Mouse (Mus musculus) forebrain, embryonic 10.5 days (tissue): Measurements from ENCODE around the gene Hist2h2bb. TPM values are rescaled to one million over a fixed set of nuclear protein-coding genes. Genes with fewer than 3 reads are reported as not detected.
"Not testable (repeated sequence)": the region's sequence is repeated elsewhere in the genome, so short reads cannot be mapped to it uniquely, and the experiment has no call there.

ENCODE experiments used
- DNase-seq: peaks from one replicate; pipeline ENCODE4 v3.0.0-alpha.2; 2017; ENCODE audit warnings: low spot score; ENCODE audit errors: extremely low spot score
- H3K27ac ChIP-seq: fragments of 300-500 bp; sonication (generic); 2 replicates; pipeline ENCODE4 v1.5.1; 2016; ENCODE audit warnings: mild to moderate bottlenecking
- H3K27me3 ChIP-seq: fragments of 300-500 bp; sonication (generic); 2 replicates; pipeline ENCODE4 v1.6.1; 2016; ENCODE audit warnings: mild to moderate bottlenecking; ENCODE audit not compliant: poor library complexity, severe bottlenecking
- H3K36me3 ChIP-seq: fragments of 300-500 bp; sonication (generic); replicated peaks from 2 replicates; pipeline ENCODE4 v1.6.1; 2016; ENCODE audit warnings: mild to moderate bottlenecking, moderate library complexity
- H3K4me1 ChIP-seq: fragments of 300-500 bp; sonication (generic); 2 replicates; pipeline ENCODE4 v1.6.1; 2016
- H3K4me3 ChIP-seq: fragments of 300-500 bp; sonication (generic); 2 replicates; pipeline ENCODE4 v1.5.1; 2016; ENCODE audit warnings: mild to moderate bottlenecking, moderate library complexity
- H3K9me3 ChIP-seq: fragments of 300-500 bp; sonication (generic); 2 replicates; pipeline ENCODE4 v1.6.1; 2016; ENCODE audit warnings: mild to moderate bottlenecking, moderate library complexity
- WGBS: fragments of 180-500 bp; shearing (Covaris S2); methylation state at CpG from one replicate; pipeline ENCODE4 v1.1.7; 2016; 5-methylcytosine and 5-hydroxymethylcytosine counted together
- polyA plus RNA-seq: library from polyadenylated mRNA; unstranded; fragments of >200 nt; fragmentation: Nextera tagmentation; extraction: Ambion mirVana; gene quantifications from 2 replicates; pipeline ENCODE4 v1.2.1, GENCODE M21; 2016

Hist2h2bb gene
- polyA plus RNA-seq, 1 experiment from 2014 or later: 10.5 TPM

DNA sequence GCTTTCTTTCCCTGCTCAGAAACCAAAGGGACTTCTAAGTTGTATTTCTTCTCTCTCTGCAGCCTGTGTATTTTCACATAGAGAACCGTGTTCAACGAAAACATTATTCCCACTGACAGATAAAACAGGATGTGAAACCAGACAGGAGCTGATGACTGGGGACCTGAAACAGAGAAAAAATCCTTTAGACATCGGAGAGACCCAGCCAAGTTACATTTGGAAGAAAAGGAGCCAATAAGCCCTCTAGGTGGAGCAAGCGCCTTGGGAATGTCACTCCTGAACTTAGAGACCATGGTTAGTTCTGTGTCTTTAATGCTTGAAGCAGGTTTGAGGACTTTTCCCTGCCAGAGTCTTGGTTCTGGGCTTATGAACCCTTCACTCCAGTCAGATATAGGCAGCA is 14.9 kb downstream of the Hist2h2bb start:
- Histone ChIP-seq H3K9me3 (peaks cover 6% of the 10 kb centered on the region; the same call in 1 of the 2 replicates), H3K27me3 (peaks cover 45% of the 10 kb centered on the region), H3K4me3 (peak overlapping the region; percentile 6; the same call in 1 of the 2 replicates), H3K27ac (no peak overlapping the region), H3K36me3 (no peaks in the 10 kb centered on the region), H3K4me1 (peaks cover 22% of the 10 kb centered on the region)
- no peak for DNase-seq
- WGBS: 20% methylated on average over 4 of the region's 4 CpGs

DNA sequence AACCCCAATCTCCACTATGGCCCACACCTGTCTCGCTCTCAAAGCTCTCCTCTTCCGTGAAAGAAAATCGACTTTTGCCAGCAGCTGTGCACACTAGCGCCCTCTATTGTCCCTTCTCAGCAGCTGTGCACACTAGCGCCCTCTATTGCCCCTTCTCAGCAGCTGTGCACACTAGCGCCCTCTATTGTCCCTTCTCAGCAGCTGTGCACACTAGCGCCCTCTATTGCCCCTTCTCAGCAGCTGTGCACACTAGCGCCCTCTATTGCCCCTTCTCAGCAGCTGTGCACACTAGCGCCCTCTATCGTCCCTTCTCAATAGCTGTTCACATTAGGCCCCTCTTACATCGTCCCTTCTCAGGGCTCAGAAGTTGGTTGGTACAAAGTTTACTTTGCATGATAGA is 17.8 kb downstream of the Hist2h2bb start:
- not testable (repeated sequence) for DNase-seq, H3K36me3 ChIP-seq, H3K4me3 ChIP-seq, H3K9me3 ChIP-seq, H3K27ac ChIP-seq
- WGBS: 86% methylated on average over 11 of the region's 11 CpGs
- Histone ChIP-seq H3K27me3 (peaks cover 37% of the 10 kb centered on the region), H3K4me1 (peaks cover 22% of the 10 kb centered on the region)

DNA sequence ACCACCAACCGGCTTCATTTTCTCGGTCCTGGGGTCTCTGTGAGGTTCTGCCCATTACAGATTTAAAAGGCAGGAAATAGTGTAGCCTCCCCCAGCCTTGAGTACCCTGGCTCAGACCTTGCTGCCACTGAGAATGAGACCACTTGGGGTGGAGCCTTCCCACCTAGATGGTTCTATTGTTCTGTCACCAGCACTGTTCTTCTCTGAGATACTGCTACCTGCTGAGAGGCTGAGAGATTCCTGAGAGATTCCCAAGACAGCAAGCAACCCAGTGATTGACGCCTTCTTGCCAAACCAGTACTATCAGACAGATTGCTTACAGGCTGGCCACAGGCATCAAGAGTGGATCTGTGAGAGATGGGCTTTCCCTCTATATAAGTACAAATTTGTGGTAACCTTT is 19.6 kb downstream of the Hist2h2bb start:
- H3K27ac ChIP-seq: no peak overlapping the region
- H3K9me3 ChIP-seq: peaks cover 6% of the 10 kb centered on the region; the same call in 1 of the 2 replicates
- H3K27me3 ChIP-seq: peaks cover 20% of the 10 kb centered on the region
- no peaks in the 10 kb centered on the region for H3K36me3 ChIP-seq
- DNase-seq: no peak
- no peak overlapping the region for H3K4me3 ChIP-seq
- peaks cover 15% of the 10 kb centered on the region for H3K4me1 ChIP-seq
- 84% methylated on average over 3 of the region's 3 CpGs for WGBS

DNA sequence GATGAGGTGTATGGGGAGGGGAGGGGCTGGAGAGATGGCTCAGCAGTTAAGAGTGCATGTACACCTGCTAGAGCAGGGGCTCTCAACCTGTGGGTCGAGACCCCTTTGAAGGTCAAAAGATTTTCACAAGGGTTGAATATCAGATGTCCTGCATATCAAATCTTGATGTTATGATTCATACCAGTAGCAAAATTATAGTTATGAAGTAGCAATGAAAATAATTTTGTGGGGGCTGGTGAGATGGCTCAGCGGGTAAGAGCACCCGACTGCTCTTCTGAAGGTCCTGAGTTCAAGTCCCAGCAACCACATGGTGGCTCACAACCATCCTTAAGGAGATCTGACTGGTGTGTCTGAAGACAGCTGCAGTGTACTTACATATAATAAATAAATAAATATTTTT is 21.2 kb downstream of the Hist2h2bb start:
- not testable (repeated sequence) for H3K27me3 ChIP-seq, H3K9me3 ChIP-seq, H3K36me3 ChIP-seq, H3K27ac ChIP-seq, H3K4me3 ChIP-seq, DNase-seq
- peaks cover 10% of the 10 kb centered on the region for H3K4me1 ChIP-seq
- 97% methylated on average over 3 of the region's 3 CpGs for WGBS

DNA sequence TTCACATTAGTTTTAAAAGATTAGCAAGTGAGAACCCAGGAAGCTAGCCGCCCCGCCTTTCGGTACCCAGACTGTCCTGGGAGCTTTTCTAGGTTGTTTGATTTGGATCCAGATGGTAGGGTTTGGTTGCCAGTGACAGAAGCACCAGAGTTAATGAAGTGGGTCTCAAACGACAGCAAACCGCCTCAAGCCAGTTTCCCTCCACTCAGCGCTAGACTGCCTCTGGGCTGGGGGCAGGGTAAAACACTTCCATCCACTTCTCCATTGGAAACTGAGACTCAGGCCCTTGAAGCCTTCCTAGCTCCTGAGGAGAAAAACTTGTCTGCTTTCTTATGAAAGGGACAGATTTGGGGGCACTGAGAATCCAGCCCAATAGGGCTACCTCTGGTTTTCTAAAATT is 23.1 kb downstream of the Hist2h2bb start:
- Histone ChIP-seq H3K27me3 (no peaks in the 10 kb centered on the region), H3K27ac (no peak overlapping the region), H3K4me3 (no peak overlapping the region), H3K4me1 (peaks cover 5% of the 10 kb centered on the region; the same call in 1 of the 2 replicates), H3K36me3 (no peaks in the 10 kb centered on the region), H3K9me3 (no peaks in the 10 kb centered on the region)
- no peak for DNase-seq
- 77% methylated on average over 6 of the region's 6 CpGs for WGBS

DNA sequence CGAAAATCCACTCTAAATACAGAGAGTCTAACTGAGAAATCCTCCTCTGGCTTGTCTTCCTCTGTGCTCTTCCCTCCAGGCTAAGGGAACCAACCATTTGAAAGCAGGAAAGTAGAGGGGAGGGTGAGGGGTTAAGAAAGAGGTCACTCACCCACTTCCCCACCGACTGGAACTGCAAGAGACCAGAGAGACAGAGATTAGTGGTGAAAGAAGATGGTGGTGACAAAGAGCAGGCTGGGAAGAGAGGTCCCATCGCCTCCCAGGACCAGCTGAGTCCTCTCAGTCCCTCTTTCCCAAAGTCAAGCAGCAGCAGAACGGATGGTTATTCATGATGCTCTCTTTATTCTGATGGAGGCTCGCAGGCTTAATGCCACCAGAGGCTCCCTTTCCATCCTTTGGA is 23.8 kb downstream of the Hist2h2bb start:
- WGBS: 54% methylated on average over 5 of the region's 5 CpGs
- Histone ChIP-seq H3K27ac (no peak overlapping the region), H3K27me3 (no peaks in the 10 kb centered on the region), H3K4me3 (no peak overlapping the region), H3K9me3 (no peaks in the 10 kb centered on the region), H3K36me3 (no peaks in the 10 kb centered on the region), H3K4me1 (peaks cover 5% of the 10 kb centered on the region; the same call in 1 of the 2 replicates)
- no peak for DNase-seq

DNA sequence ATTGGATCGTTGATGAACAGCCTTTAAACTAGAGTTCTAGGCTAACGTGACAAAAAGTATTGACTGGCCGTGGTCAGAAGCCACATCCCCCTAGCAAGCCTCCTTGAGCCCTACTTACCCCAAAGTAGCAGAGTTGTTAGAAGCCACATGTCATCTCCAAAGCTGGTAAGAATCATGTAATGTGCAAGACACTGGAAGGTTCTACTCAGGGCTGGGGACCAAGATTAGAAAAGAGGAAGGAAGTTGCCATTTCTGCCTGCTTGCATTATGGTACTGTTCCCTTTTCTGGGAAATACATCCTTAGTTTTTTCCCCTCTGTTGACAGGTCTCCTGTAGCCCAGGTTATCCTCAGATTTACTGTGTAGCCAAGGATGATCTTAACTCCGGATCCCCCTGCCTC is 24.2 kb downstream of the Hist2h2bb start, which contains the start of gene Fcgr1:
Fcgr1 (minus strand) TSS at position 183 of the 400 bp plus-strand sequence.
- Histone ChIP-seq H3K36me3 (no peaks in the 10 kb centered on the region), H3K4me1 (peaks cover 5% of the 10 kb centered on the region; the same call in 1 of the 2 replicates), H3K27me3 (no peaks in the 10 kb centered on the region), H3K4me3 (no peak within 1 kb of the TSS), H3K27ac (no peak within 1 kb of the TSS), H3K9me3 (no peaks in the 10 kb centered on the region)
- DNase-seq: no peak
- 87% methylated on average over 4 of the region's 4 CpGs for WGBS

DNA sequence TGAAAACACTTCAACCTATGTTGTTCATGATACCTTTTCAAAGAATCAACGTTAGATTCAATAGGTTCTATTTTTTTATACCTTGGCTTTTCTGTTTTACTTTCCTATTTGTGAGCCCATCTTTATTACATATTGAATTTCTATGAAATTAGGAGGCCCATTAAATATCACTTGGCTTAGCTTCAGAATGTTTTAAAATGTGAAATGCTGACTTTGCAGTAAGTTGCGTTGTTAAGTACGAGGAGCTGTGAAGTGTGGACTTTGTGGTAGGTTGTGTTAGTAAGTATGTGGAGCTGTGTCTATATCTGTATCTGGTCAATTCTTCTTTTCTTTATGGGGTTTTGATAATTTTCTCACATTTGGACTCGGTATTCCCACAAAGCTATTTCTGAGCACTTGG is 28.8 kb downstream of the Hist2h2bb start:
- 92% methylated on average over 4 of the region's 4 CpGs for WGBS
- H3K27me3 ChIP-seq: peaks cover 7% of the 10 kb centered on the region; the same call in 1 of the 2 replicates
- H3K9me3 ChIP-seq: no peaks in the 10 kb centered on the region
- H3K4me3 ChIP-seq: no peak overlapping the region
- H3K27ac ChIP-seq: no peak overlapping the region
- H3K36me3 ChIP-seq: no peaks in the 10 kb centered on the region
- no peaks in the 10 kb centered on the region for H3K4me1 ChIP-seq
- DNase-seq: no peak

DNA sequence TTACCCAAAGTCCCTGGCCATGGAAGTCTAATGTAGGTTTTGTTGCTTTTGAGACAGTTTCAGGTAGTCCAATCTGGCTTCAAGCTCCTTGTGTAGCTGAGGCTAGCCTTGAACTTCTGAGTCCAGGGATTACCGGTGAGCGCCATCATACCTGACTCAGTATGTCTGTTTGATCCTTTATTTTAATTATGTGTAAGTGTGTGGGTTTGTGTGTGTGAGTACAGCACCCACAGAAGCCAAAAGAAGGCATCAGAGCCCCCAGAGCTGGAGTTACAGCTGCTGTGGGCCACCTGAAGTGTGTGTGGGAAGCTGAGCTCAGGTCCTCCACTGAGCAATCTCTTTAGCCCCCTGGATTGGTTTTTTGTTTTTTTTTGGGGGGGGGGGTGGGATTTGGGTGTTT is 30.0 kb downstream of the Hist2h2bb start:
- Histone ChIP-seq H3K9me3 (no peaks in the 10 kb centered on the region), H3K4me1 (no peaks in the 10 kb centered on the region), H3K27ac (no peak overlapping the region), H3K27me3 (peaks cover 7% of the 10 kb centered on the region; the same call in 1 of the 2 replicates), H3K4me3 (no peak overlapping the region), H3K36me3 (no peaks in the 10 kb centered on the region)
- no peak for DNase-seq
- WGBS: 94% methylated on average over 2 of the region's 2 CpGs

DNA sequence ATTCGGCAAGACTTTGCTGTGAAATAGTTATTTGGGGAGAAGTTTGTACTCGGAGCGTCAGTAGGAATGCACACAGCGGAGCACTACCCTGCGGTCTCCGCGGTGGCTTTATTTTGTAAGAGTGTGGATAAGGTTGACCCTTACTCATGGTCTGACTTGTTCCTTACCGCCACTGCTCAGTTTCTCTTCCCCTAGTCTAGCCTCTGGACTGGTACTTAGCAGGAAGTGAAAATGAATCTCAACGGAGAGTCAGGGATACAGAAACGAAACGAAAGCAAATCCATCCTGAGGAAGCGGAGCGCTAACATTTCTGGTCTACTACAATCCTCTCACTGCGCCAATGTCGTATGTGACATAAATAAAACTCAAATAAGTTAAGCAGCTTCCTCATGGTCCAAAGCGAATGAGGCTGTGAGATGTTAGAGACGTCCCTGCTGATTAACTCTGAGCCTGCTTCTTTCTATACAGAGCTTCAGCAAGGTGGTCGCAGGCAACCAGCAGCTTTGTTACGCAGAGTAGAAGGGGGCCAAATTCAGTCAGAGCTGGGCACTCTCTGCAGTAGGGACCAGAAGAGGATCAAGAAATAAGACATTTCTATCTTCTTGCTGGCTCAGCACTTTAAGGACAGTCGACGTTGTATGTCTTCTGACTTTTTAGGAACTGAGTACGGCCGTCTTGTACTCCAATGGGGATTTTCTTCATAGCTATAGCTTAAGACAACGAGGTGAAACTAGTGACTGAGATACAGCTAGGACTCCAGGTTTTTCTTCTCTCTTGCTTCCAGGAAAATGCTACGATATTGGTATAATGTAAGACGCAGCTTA is 31.4 kb downstream of the Hist2h2bb start:
- WGBS: 79% methylated on average over 26 of the region's 26 CpGs
- H3K4me3 ChIP-seq: peak overlapping the region; percentile 2; the same call in 1 of the 2 replicates

DNA sequence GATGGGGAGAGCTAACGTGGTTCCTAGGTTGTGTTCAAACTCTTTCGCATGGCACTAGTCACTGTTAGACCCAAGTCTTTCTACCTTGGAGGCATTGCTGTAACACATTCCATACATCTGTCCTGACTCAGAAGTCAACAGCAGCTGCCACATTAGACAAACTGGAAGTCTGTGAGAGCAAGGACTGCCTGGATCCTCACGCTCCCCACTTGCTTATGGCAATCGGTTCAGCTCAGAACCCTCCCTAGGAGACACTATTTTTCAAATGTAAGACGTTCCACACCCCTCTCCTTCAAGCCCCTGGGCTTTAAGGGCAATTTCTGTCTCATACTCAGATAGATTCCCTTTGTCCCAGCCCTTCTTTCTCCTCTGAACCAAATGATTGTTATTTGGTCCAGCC is 32.5 kb downstream of the Hist2h2bb start:
- Histone ChIP-seq H3K27ac (no peak overlapping the region), H3K36me3 (no peaks in the 10 kb centered on the region), H3K4me1 (no peaks in the 10 kb centered on the region), H3K27me3 (peaks cover 7% of the 10 kb centered on the region; the same call in 1 of the 2 replicates), H3K9me3 (no peaks in the 10 kb centered on the region), H3K4me3 (no peak overlapping the region)
- no peak for DNase-seq
- WGBS: 88% methylated on average over 5 of the region's 5 CpGs

More for the DNA sequence above, 31.4 kb downstream of the Hist2h2bb start:
- no peaks in the 10 kb centered on the region for H3K4me1 ChIP-seq
- H3K27me3 ChIP-seq: peaks cover 7% of the 10 kb centered on the region; the same call in 1 of the 2 replicates
- H3K27ac ChIP-seq: no peak overlapping the region
- H3K9me3 ChIP-seq: no peaks in the 10 kb centered on the region
- DNase-seq: no peak
- no peaks in the 10 kb centered on the region for H3K36me3 ChIP-seq

DNA sequence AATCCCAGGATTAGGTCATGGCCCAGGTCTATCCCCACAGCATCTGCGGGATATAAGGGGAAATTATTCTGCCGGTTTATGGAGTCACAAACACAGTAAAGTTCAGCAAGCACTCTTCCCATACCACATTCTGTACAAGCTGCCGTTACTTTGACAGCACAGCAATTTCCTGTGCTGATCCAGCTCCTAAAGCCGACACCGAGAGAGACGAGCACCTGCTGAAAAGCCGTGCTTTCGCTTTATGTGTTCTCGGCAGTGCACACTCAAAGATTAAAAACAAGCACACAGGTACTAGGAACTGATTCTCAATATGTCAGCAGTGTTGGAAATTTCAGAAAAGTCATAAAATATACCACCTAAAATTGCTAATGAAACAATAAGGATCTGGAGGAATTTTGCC is 37.0 kb downstream of the Hist2h2bb start:
- H3K9me3 ChIP-seq: no peaks in the 10 kb centered on the region
- peaks cover 3% of the 10 kb centered on the region; the same call in 1 of the 2 replicates for H3K4me1 ChIP-seq
- no peak overlapping the region for H3K4me3 ChIP-seq
- 89% methylated on average over 9 of the region's 9 CpGs for WGBS
- H3K27ac ChIP-seq: no peak overlapping the region
- no peaks in the 10 kb centered on the region for H3K36me3 ChIP-seq
- no peak for DNase-seq
- peaks cover 7% of the 10 kb centered on the region; the same call in 1 of the 2 replicates for H3K27me3 ChIP-seq

DNA sequence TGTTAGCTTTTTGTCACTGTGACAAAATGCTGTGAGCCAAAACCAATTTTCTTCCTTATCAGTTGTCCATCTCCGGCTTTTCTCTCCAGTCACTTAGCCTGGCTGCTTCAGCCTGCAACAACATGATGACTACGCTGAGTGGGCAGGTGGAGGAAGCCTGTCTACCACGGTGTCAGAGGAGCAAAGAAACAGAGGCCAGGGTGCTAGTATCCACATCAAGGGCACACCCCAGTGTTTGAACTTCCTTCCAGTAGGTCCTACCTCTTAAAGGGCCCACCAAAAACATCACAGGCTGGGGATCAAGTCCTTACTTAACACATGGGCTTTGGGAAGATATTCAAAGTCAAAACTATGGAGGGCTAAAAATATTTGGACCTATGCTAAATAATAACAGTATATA is 39.9 kb downstream of the Hist2h2bb start:
- Histone ChIP-seq H3K4me3 (no peak overlapping the region), H3K4me1 (peaks cover 7% of the 10 kb centered on the region; the same call in 1 of the 2 replicates)
- 80% methylated on average over 3 of the region's 3 CpGs for WGBS

More for the DNA sequence above, 39.9 kb downstream of the Hist2h2bb start:
- Histone ChIP-seq H3K27ac (no peak overlapping the region), H3K27me3 (no peaks in the 10 kb centered on the region), H3K9me3 (no peaks in the 10 kb centered on the region), H3K36me3 (no peaks in the 10 kb centered on the region)
- DNase-seq: no peak
